Mouse (Mus musculus) liver, postnatal 0 days (tissue): ENCODE results near the gene Slc24a4.

Source experiments
- CTCF ChIP-seq: sonication (generic); IDR thresholded peaks from 2 replicates; pipeline ENCODE4 v1.5.1; 2016; ENCODE audit warnings: antibody characterized with exemption, low read depth
- EP300 ChIP-seq: IDR thresholded peaks from 2 replicates; pipeline ENCODE4 v1.6.1; 2016; ENCODE audit warnings: antibody characterized with exemption, low read depth, mild to moderate bottlenecking

DNA sequence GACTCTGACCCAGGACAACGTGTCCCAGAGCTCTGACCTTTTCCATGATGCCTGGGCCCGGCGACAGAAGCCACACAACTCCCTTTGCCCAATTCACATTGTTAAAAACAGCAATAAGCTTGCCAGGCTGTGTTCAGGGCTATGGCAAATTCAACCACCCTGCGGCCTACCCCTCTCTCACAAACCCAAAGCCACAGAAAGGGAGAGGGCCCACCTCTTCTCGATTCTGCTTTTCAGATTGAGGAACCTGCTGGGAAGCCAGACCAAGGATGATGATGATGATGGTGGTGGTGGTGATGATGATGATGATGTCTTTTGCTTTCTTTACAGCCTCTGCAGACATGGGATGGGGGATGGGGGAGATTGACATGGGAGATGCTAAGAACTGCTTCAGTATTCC is 117.7 kb downstream of the Slc24a4 start:
- no peak for TF ChIP-seq CTCF
- no peak for TF ChIP-seq EP300
